Mouse (Mus musculus) lung, embryonic 14.5 days (tissue): ENCODE results near the gene Evc. TPM values are rescaled to one million over a fixed set of nuclear protein-coding genes. Genes with fewer than 3 reads are reported as not detected.

ENCODE experiments used
- ATAC-seq: fragments of 200-750 bp; cut with Nextera tagmentation; 2 replicates; pipeline ENCODE4 v1.8.0; 2017; ENCODE audit warnings: mild to moderate bottlenecking, moderate TSS enrichment, moderate library complexity; ENCODE audit not compliant: insufficient read depth
- DNase-seq: peaks from one replicate; pipeline ENCODE4 v3.0.0-alpha.2; 2015
- H3K27ac ChIP-seq: fragments of 300-500 bp; sonication (generic); 2 replicates; pipeline ENCODE4 v1.5.1; 2014; ENCODE audit warnings: low read depth, mild to moderate bottlenecking, moderate library complexity
- H3K27me3 ChIP-seq: fragments of 300-500 bp; sonication (generic); 2 replicates; pipeline ENCODE4 v1.6.1; 2014; ENCODE audit warnings: low read length, control low read depth; ENCODE audit not compliant: insufficient read depth
- H3K36me3 ChIP-seq: fragments of 300-500 bp; sonication (generic); 2 replicates; pipeline ENCODE4 v1.6.1; 2014; ENCODE audit warnings: control low read depth; ENCODE audit not compliant: insufficient read depth
- H3K4me1 ChIP-seq: fragments of 300-500 bp; sonication (generic); 2 replicates; pipeline ENCODE4 v1.6.1; 2014; ENCODE audit warnings: antibody characterized with exemption, control low read depth; ENCODE audit not compliant: insufficient read depth
- H3K4me2 ChIP-seq: fragments of 300-500 bp; sonication (generic); 2 replicates; pipeline ENCODE4 v1.6.1; 2014; ENCODE audit warnings: mild to moderate bottlenecking
- H3K4me3 ChIP-seq: fragments of 300-500 bp; sonication (generic); 2 replicates; pipeline ENCODE4 v1.5.1; 2014; ENCODE audit warnings: low read depth, low read length
- H3K9ac ChIP-seq: fragments of 300-500 bp; sonication (generic); 2 replicates; pipeline ENCODE4 v1.6.1; 2014
- H3K9me3 ChIP-seq: fragments of 300-500 bp; sonication (generic); 2 replicates; pipeline ENCODE4 v1.6.1; 2016; ENCODE audit warnings: low read depth, low read length, control low read depth
- CTCF ChIP-seq: IDR thresholded peaks from 2 replicates; pipeline ENCODE4 v1.5.1; 2016; ENCODE audit warnings: antibody characterized with exemption, low read depth
- WGBS: fragments of 180-500 bp; shearing (Covaris S2); extraction: QIAGEN DNeasy Blood & Tissue Kit; methylation state at CpG from one replicate; pipeline ENCODE4 v1.1.7; 2014; 5-methylcytosine and 5-hydroxymethylcytosine counted together
- polyA plus RNA-seq: library from polyadenylated mRNA; unstranded; fragments of >200 nt; fragmentation: Nextera tagmentation; extraction: Ambion mirVana; gene quantifications from 2 replicates; pipeline ENCODE4 v1.2.1, GENCODE M21; 2014

The Evc gene
- polyA plus RNA-seq, 1 experiment from 2014 or later: 20.6 TPM

DNA sequence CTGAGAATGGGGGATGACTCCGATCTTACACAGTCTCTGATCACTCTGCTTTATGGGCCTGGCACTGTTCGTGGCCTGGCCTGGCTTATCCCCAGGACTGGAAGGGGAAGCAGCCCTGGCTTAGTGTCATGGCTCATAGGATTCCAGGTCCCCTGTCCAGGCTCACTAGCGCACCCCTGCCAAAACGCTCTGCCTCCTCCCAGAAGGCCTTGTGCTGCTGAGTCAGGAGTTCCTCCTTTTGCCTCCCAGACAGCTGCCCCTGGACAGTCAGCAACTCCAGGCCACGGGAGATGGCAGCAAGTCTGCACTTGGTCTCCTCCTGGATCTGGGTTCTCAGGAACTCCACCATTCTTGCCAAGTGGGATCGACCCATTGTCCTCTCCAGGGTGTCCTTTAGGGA is 18.0 kb downstream of the Evc start:
- no peak overlapping the region for H3K27ac ChIP-seq
- H3K4me2 ChIP-seq: no peak overlapping the region
- H3K27me3 ChIP-seq: no peaks in the 10 kb centered on the region
- no peak overlapping the region for H3K4me3 ChIP-seq
- no peaks in the 10 kb centered on the region for H3K9me3 ChIP-seq
- DNase-seq (no peak), ATAC-seq (no peak)
- no peaks in the 10 kb centered on the region for H3K4me1 ChIP-seq
- peaks cover 73% of the 10 kb centered on the region for H3K36me3 ChIP-seq
- 87% methylated on average over 6 of the region's 6 CpGs for WGBS
- no peak overlapping the region for H3K9ac ChIP-seq
- no peak for TF ChIP-seq CTCF

DNA sequence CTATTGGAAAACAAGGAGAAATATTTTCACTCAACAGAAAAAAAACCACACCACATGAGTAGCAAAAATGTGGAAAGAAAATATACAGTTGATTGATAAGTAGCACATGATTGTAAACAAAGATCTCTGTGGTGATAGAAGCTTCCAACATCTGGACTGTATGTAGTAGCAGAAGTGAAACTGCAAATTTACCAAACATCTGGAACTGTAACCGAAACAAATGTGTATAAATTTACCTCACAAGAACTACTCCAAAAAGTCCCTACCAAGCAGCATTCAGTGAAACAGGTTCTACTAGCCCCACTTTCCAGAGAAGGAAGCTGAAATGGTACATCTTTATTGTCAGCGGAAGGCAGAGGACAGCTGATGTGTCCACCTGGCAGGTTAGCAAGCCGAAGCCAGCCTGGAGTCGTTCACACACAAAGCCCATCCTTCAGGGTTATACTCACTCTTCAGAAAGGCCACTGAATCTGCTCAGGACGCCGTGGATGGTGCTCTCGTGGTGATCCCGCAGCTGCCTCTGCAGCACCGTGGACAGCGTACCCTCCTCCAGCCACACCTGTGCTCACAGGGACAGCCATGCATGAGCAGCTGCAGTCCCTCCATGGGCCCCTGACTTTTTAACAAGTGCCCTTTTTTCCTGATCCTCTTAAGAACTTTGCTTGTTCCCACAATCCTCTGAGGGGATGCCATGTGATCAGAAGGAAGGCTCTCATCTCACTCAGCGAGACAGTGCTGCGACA is 23.5 kb downstream of the Evc start:
- Histone ChIP-seq H3K27me3 (no peaks in the 10 kb centered on the region), H3K4me2 (no peak overlapping the region), H3K4me3 (no peak overlapping the region), H3K9me3 (no peaks in the 10 kb centered on the region), H3K4me1 (no peaks in the 10 kb centered on the region), H3K27ac (no peak overlapping the region), H3K9ac (no peak overlapping the region), H3K36me3 (peaks cover 65% of the 10 kb centered on the region)
- DNase-seq (no peak), ATAC-seq (no peak)
- TF ChIP-seq CTCF: no peak
- WGBS: 84% methylated on average over 12 of the region's 12 CpGs

GRCm38 (mm10) chr5:37310026-37310425 is 26.7 kb downstream of the Evc start:
- Histone ChIP-seq H3K9me3 (no peaks in the 10 kb centered on the region), H3K4me1 (no peaks in the 10 kb centered on the region), H3K27me3 (no peaks in the 10 kb centered on the region), H3K27ac (no peak overlapping the region), H3K36me3 (peaks cover 50% of the 10 kb centered on the region), H3K4me2 (no peak overlapping the region), H3K4me3 (no peak overlapping the region), H3K9ac (no peak overlapping the region)
- ATAC-seq (no peak), DNase-seq (no peak)
- TF ChIP-seq CTCF: no peak
- 80% methylated on average over 9 of the region's 9 CpGs for WGBS

GRCm38 (mm10) chr5:37298370-37298769 is 38.3 kb downstream of the Evc start:
- peaks cover 12% of the 10 kb centered on the region; the same call in 1 of the 2 replicates for H3K36me3 ChIP-seq

DNA sequence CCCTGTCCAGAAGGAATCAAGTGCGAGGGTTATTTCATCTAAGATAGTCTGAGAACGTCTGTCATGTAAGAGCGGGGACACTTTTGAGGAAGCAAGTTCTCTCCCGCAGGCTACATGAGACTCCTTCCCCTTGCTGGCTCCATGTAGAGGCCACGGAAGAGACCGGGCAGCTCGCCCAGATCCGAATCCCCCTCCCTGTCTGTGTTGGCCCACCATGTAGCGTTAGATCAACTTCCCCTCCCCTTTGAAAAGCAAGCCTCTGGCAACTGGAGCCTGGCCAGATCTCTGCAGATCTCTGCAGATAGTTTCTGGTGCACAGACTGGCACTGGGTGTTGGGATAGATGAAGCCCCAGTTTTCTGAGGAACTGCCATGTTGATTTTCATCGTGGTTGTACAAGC is 40.0 kb downstream of the Evc start:
- Histone ChIP-seq H3K9ac (no peak overlapping the region), H3K36me3 (peaks cover 10% of the 10 kb centered on the region; the same call in 1 of the 2 replicates), H3K9me3 (no peaks in the 10 kb centered on the region), H3K4me2 (no peak overlapping the region), H3K27ac (no peak overlapping the region), H3K4me3 (no peak overlapping the region), H3K4me1 (no peaks in the 10 kb centered on the region), H3K27me3 (no peaks in the 10 kb centered on the region)
- WGBS: 58% methylated on average over 10 of the region's 10 CpGs
- ATAC-seq: 0 out of 2 replicates have a peak, but pooled peaks have one; percentile 26
- no peak for TF ChIP-seq CTCF
- peak; percentile 57 for DNase-seq

More at GRCm38 (mm10) chr5:37298370-37298769, 38.3 kb downstream of the Evc start:
- Histone ChIP-seq H3K27me3 (no peaks in the 10 kb centered on the region), H3K4me3 (no peak overlapping the region), H3K9me3 (no peaks in the 10 kb centered on the region), H3K4me1 (no peaks in the 10 kb centered on the region), H3K9ac (no peak overlapping the region), H3K4me2 (no peak overlapping the region), H3K27ac (no peak overlapping the region)
- 21% methylated on average over 7 of the region's 7 CpGs for WGBS
- TF ChIP-seq CTCF: peak; percentile 86
- ATAC-seq (no peak), DNase-seq (peak; percentile 68)

GRCm38 (mm10) chr5:37290983-37291382 is 45.7 kb downstream of the Evc start:
- TF ChIP-seq CTCF: peak; percentile 68
- H3K4me2 ChIP-seq: no peak overlapping the region
- no peak overlapping the region for H3K27ac ChIP-seq
- peak; percentile 5 for DNase-seq
- WGBS: 58% methylated on average over 9 of the region's 9 CpGs
- H3K36me3 ChIP-seq: no peaks in the 10 kb centered on the region
- no peak overlapping the region for H3K4me3 ChIP-seq
- no peaks in the 10 kb centered on the region for H3K4me1 ChIP-seq
- no peak overlapping the region for H3K9ac ChIP-seq
- ATAC-seq: no peak
- H3K9me3 ChIP-seq: no peaks in the 10 kb centered on the region
- no peaks in the 10 kb centered on the region for H3K27me3 ChIP-seq

DNA sequence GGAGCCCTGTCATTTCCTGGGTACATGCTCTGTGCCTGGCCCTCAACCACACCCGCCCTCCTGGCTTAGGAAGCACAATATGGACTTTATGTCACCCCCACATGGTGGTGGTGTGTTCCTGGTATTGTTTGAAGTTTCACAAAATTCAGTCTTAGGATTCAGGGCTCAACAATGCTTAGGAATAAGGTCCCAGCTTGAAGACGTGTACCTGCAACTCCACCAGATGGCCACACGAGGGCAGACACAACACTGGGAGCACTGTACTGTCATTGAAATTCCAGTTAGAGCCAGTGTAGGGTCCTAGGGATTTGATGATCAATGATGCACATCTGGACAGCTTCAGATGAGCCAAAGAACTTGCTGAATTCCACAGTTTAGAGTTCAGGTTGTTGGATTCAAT is 47.5 kb downstream of the Evc start:
- peak; percentile 29; the same call in 1 of the 2 replicates for ATAC-seq

More for the DNA sequence above, 47.5 kb downstream of the Evc start:
- Histone ChIP-seq H3K4me1 (no peaks in the 10 kb centered on the region), H3K27me3 (no peaks in the 10 kb centered on the region), H3K4me3 (no peak overlapping the region), H3K36me3 (no peaks in the 10 kb centered on the region), H3K9me3 (no peaks in the 10 kb centered on the region), H3K9ac (no peak overlapping the region), H3K27ac (no peak overlapping the region), H3K4me2 (no peak overlapping the region)
- DNase-seq: peak; percentile 76
- WGBS: 18% methylated on average over 3 of the region's 3 CpGs
- TF ChIP-seq CTCF: peak; percentile 86
